ENCODE assay signal across 8 mouse cellular contexts in genomic region chr8:11419645-11420044, GRCm38 (mm10). TPM values are rescaled to one million over a fixed set of nuclear protein-coding genes. Genes with fewer than 3 reads are reported as not detected.
DNase-seq lines count a peak whose midpoint lies in the region; ATAC-seq lines count a peak whose summit lies in the region.

No protein-coding gene starts in this region.

- no peaks in the 10 kb centered on the region for H3K27me3 ChIP-seq in kidney, embryonic 15.5 days

- WGBS in kidney, embryonic 15.5 days: 17% methylated on average over 2 of the region's 2 CpGs

- no peaks in the 10 kb centered on the region for H3K4me1 ChIP-seq in kidney, embryonic 15.5 days

- H3K36me3 ChIP-seq in kidney, embryonic 15.5 days: peaks cover 82% of the 10 kb centered on the region

- H3K27ac ChIP-seq in kidney, embryonic 15.5 days: no peak overlapping the region

- peak; percentile 70 for DNase-seq in gastrocnemius, adult 18-20 months (ENCODE audit: low spot score)
- no peak for DNase-seq in gastrocnemius, postnatal 25 days
- DNase-seq in NIH3T3 (ENCODE audit: low read depth): peak; percentile 79
- DNase-seq in cerebellum, postnatal 25 days: peak; percentile 68 to 81
- peak; percentile 77 for DNase-seq in lung, postnatal 36 days
- DNase-seq in right cerebral cortex, postnatal 14 days: peak; percentile 56

- H3K9ac ChIP-seq in kidney, embryonic 15.5 days: no peak overlapping the region

- ATAC-seq in granulocyte monocyte progenitor cell, adult 5-6 weeks (replicated peaks; ENCODE audit: poor library complexity, severe bottlenecking): peak; percentile 71
- ATAC-seq in kidney, embryonic 15.5 days (replicated peaks; ENCODE audit: low FRiP score): peak; percentile 16; the same call in 1 of the 2 replicates

- H3K4me3 ChIP-seq in kidney, embryonic 15.5 days (replicated peaks): no peak overlapping the region

- H3K4me2 ChIP-seq in kidney, embryonic 15.5 days: no peak overlapping the region

- no peaks in the 10 kb centered on the region for H3K9me3 ChIP-seq in kidney, embryonic 15.5 days (replicated peaks)

RNA-seq across cellular contexts. Expression of gene Rab20, which starts 58.9 kb away (rescaled TPM):
- 1 to 10 TPM; 2.5 to 4.6 TPM for total RNA-seq in gastrocnemius, adult 18-20 months (2021)
- under 1 TPM; 0.51 to 0.90 TPM for total RNA-seq in gastrocnemius, postnatal 25 days (2021)
- 3.5 and 4.6 TPM in 2 replicates for total RNA-seq in granulocyte monocyte progenitor cell, adult 5-6 weeks (2014; fragmentation: Nextera tagmentation)
- total RNA-seq in granulocyte monocyte progenitor cell, adult 5-6 weeks (2017): 0.69 and 4.8 TPM in 2 replicates
- 24.2 and 26.5 TPM in 2 replicates for polyA plus RNA-seq in kidney, embryonic 15.5 days (2015; fragmentation: Nextera tagmentation; extraction: Ambion mirVana)
